Mouse (Mus musculus): Measurements from ENCODE around the gene Cnrip1.
"Not testable (repeated sequence)": the region's sequence is repeated elsewhere in the genome, so short reads cannot be mapped to it uniquely, and the experiment has no call there.

Cnrip1 gene

GRCm38 (mm10) chr11:17051545-17052475 lies at the start of gene Cnrip1, which contains the start of gene Plek:
Gene Cnrip1, plus strand, starts transcription at chr11:17051586.
Gene Plek, minus strand, starts transcription at chr11:17052381.
- peak; percentile 76 for DNase-seq (ENCODE audit: low spot score)

GRCm38 (mm10) chr11:17002739-17003373 lies 48.5 kb upstream of the Cnrip1 start:
- DNase-seq (ENCODE audit: low spot score), result no peak

GRCm38 (mm10) chr11:17003757-17004156 lies 47.6 kb upstream of the Cnrip1 start:
- no peak for DNase-seq (ENCODE audit: low spot score)

- no peak for DNase-seq (ENCODE audit: low spot score)
Observed at GRCm38 (mm10) chr11:17004899-17005846, 46.2 kb upstream of the Cnrip1 start.

- not testable (repeated sequence) for DNase-seq (ENCODE audit: low spot score)
Observed at GRCm38 (mm10) chr11:17006526-17006925, 44.9 kb upstream of the Cnrip1 start.

GRCm38 (mm10) chr11:17007517-17008173 lies 43.7 kb upstream of the Cnrip1 start:
- DNase-seq (ENCODE audit: low spot score), result no peak

- no peak for DNase-seq (ENCODE audit: low spot score)
Observed at GRCm38 (mm10) chr11:17008498-17008941, 42.9 kb upstream of the Cnrip1 start.

- DNase-seq (ENCODE audit: low spot score), result no peak
Observed at GRCm38 (mm10) chr11:17012948-17013347, 38.4 kb upstream of the Cnrip1 start.

GRCm38 (mm10) chr11:17019328-17019727 lies 32.1 kb upstream of the Cnrip1 start:
- DNase-seq (ENCODE audit: low spot score), result no peak

GRCm38 (mm10) chr11:17023206-17023605 lies 28.2 kb upstream of the Cnrip1 start:
- DNase-seq (ENCODE audit: low spot score), result no peak

GRCm38 (mm10) chr11:17023984-17024383 lies 27.4 kb upstream of the Cnrip1 start:
- no peak for DNase-seq (ENCODE audit: low spot score)

GRCm38 (mm10) chr11:17045806-17046205 lies 5.6 kb upstream of the Cnrip1 start:
- DNase-seq (ENCODE audit: low spot score), result no peak

GRCm38 (mm10) chr11:17052476-17053049 lies 1.2 kb downstream of the Cnrip1 start:
- DNase-seq (ENCODE audit: low spot score), result no peak

GRCm38 (mm10) chr11:17069360-17069759 lies 18.0 kb downstream of the Cnrip1 start:
- DNase-seq (ENCODE audit: low spot score), result not testable (repeated sequence)

GRCm38 (mm10) chr11:17075656-17076055 lies 24.3 kb downstream of the Cnrip1 start:
- DNase-seq (ENCODE audit: low spot score), result no peak

- no peak for DNase-seq (ENCODE audit: low spot score)
Observed at GRCm38 (mm10) chr11:17082086-17082485, 30.7 kb downstream of the Cnrip1 start.

- DNase-seq (ENCODE audit: low spot score), result peak; percentile 45
Observed at GRCm38 (mm10) chr11:17082953-17083352, 31.6 kb downstream of the Cnrip1 start.

- no peak for DNase-seq (ENCODE audit: low spot score)
Observed at GRCm38 (mm10) chr11:17083455-17083854, 32.1 kb downstream of the Cnrip1 start.

- DNase-seq (ENCODE audit: low spot score), result no peak
Observed at GRCm38 (mm10) chr11:17083866-17084265, 32.5 kb downstream of the Cnrip1 start.

- DNase-seq (ENCODE audit: low spot score), result no peak
Observed at GRCm38 (mm10) chr11:17086106-17086505, 34.7 kb downstream of the Cnrip1 start.

- no peak for DNase-seq (ENCODE audit: low spot score)
Observed at GRCm38 (mm10) chr11:17106936-17107335, 55.5 kb downstream of the Cnrip1 start.
